Mouse (Mus musculus) CH12.LX (cell line): ENCODE data around the gene Pttg1ip.

Experiments
- CHD2 ChIP-seq: IDR thresholded peaks from 2 replicates; pipeline ENCODE4 v1.6.1; 2011; ENCODE audit warnings: low read length, improper control_type of control experiment
- CTCF ChIP-seq, 2 experiments: IDR thresholded peaks in 1 of 2; conservative IDR thresholded peaks in 1 of 2; 2 replicates each; pipeline ENCODE4 v1.5.1; 2011 to 2012; ENCODE audit warnings: low read depth in 2 of 2, low read length in 2 of 2, improper control_type of control experiment in 1 of 2, inconsistent platforms in 1 of 2, mild to moderate bottlenecking in 1 of 2, moderate library complexity in 1 of 2
- EP300 ChIP-seq: IDR thresholded peaks from 2 replicates; pipeline ENCODE4 v1.6.1; 2011; ENCODE audit warnings: low read length, improper control_type of control experiment
- GABPA ChIP-seq: IDR thresholded peaks from 2 replicates; pipeline ENCODE4 v1.6.1; 2012; ENCODE audit warnings: low read depth, low read length, improper control_type of control experiment, inconsistent platforms; ENCODE audit not compliant: insufficient replicate concordance
- HCFC1 ChIP-seq: IDR thresholded peaks from 2 replicates; pipeline ENCODE4 v1.6.1; 2012; ENCODE audit warnings: low read depth, mild to moderate bottlenecking, inconsistent platforms, low read length, improper control_type of control experiment
- MXI1 ChIP-seq: IDR thresholded peaks from 2 replicates; pipeline ENCODE4 v1.6.1; 2011; ENCODE audit warnings: mild to moderate bottlenecking, low read depth, low read length, improper control_type of control experiment
- POLR2A ChIP-seq: IDR thresholded peaks from 2 replicates; pipeline ENCODE4 v1.6.1; 2011; ENCODE audit warnings: low read depth, mild to moderate bottlenecking, improper control_type of control experiment, low read length
- RAD21 ChIP-seq: IDR thresholded peaks from 2 replicates; pipeline ENCODE4 v1.6.1; 2011; ENCODE audit warnings: low read depth, mild to moderate bottlenecking, low read length, improper control_type of control experiment, moderate library complexity
- USF2 ChIP-seq: conservative IDR thresholded peaks from 2 replicates; pipeline ENCODE4 v1.6.1; 2011; ENCODE audit warnings: low read depth, low read length, improper control_type of control experiment

DNA sequence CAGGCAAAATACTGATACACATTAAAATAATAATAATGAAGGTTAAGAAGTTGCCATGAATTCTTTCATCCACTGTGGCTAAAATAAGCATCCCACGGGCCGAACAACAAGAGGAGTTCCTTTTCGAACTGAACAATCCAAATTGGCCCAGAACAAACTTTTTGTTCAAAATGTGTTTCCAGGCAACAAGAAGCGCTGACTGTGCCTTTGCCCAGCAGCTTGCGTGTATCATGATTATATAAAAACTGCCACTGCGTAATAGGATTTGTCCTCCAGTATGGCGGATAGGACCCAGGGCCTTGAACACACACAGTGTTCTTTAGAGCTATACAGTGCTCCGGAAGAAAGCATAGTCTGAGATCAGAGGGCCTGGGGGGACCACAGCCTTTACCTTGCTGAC is 27.1 kb downstream of the Pttg1ip start:
- TF ChIP-seq EP300 (no peak), GABPA (no peak), RAD21 (no peak), CTCF (conservative IDR thresholded peaks at IDR 0.05 in 1 of 2, IDR thresholded peaks at IDR 0.05 in 1 of 2; ENCODE audit: low read depth in 2 of 2, low read length in 2 of 2) (no peak), POLR2A (no peak), MXI1 (no peak), USF2 (no peak), CHD2 (no peak), HCFC1 (no peak)
